Mouse (Mus musculus): ENCODE results near the gene Ano2.

Ano2 gene

DNA sequence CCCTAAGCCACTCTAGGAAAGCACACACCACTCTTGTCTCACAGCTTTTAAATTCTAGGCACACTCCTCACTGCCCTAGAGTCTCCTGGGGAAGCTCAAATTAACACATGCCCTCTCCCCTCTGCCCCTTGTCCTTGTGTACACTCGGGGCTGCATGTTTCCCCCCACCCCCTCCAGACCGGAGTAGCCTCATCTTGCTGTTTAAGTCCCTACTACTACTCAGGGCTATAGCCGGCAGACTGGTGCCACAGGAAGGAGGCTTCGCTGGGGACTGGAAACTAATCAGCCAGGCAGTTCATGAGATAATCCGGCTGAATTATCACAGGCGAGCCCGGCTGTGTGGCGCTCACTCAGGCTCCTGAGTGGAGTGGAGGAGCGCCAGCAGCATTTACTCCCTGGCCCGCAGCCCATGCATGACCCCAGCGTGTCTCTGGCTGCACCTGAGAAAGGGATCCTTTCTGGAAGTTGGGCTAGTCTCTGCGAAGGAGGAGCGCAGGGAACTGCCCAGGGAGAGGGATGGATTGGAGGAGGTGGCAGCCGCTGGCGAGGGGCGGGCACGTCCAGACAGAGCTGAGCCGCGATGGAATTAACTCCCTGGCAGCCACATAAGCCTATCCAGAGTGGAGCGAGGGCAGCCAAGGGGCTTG, at the start of gene Ano2:
Gene Ano2 (plus strand): TSS at position 363 of the 647 bp plus-strand sequence.
- no peak for DNase-seq (ENCODE audit: low spot score)

DNA sequence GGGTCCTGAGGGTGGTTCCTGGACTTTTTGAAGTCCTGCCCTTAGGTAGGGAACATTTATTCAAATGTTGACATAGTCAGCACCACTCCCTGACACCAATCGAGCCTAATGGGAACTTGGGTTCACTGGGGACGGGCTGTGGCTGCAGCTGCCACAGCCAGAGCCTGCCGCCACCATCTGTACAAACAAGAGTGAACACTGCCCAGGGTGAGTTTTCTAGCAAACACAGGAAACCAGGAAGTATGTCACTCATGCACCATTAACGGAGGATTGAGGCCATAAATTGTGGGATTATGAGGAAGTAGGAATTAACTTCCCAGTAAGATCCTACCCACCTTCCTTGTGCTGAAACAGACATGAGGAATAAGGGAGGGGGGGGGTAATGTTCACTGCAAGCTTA, 49.7 kb upstream of the Ano2 start:
- DNase-seq (ENCODE audit: low spot score), result no peak

GRCm38 (mm10) chr6:125641146-125641545, 49.1 kb upstream of the Ano2 start:
- DNase-seq (ENCODE audit: low spot score), result no peak

DNA sequence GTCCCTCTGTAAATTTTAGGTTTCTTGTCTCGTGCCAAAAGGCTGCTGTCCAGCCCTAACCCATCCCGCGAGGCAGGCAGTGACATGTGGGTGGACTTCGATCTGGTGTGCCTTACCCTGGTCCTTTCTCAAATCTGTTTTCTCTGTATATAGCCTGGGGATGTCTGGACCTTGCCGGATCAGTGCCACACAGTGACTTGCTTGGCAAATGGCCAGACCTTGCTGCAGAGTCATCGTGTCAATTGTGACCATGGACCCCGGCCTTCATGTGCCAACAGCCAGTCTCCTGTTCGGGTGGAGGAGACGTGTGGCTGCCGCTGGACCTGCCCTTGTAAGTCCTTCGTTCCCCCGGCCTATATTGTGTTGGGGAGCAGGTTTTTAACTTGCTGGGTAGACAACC, 41.3 kb upstream of the Ano2 start:
- no peak for DNase-seq (ENCODE audit: low spot score)

- DNase-seq (ENCODE audit: low spot score), result no peak
Measured at GRCm38 (mm10) chr6:125651335-125651734, 38.9 kb upstream of the Ano2 start.

DNA sequence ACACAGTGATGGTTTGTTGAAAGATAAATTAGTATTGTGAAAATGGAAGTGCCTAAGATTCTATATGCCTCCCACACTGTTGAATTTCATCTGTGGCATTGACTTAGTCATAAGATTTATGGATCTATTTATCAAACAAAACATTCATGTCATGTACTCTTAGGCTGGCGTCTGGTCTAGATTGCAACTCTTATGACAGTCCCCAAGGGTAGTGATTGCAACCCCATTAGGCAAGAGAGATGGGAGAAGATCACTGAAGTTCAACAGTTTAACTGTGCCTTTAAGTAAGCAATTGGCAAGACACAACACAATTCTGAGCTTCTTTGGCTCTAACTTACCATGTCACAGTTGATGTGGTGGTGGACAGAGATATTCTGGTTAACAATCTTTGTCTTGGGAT, 36.8 kb upstream of the Ano2 start:
- no peak for DNase-seq (ENCODE audit: low spot score)

GRCm38 (mm10) chr6:125656921-125657320, 33.3 kb upstream of the Ano2 start:
- DNase-seq (ENCODE audit: low spot score), result no peak

DNA sequence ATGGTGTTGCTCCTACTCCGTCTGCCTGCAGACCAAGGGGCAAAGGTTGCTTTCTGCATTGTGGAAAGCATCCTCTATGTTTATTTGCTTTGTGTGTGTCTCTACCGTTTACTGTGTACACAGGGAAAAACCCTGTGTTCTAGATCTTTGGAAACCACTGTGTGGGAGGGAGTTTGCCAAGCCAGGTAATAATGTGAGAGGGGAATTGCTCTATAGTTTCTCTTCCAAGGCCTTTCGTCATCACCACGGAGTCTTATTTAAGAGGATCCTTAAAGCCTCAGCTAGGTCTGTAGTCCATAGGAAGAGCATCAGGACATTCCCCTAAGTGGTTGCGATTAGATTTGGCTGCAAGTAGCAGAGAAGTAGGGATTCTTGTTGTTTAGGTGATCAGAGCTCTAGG, 32.3 kb upstream of the Ano2 start:
- no peak for DNase-seq (ENCODE audit: low spot score)

- DNase-seq (ENCODE audit: low spot score), result peak; percentile 74
Measured at GRCm38 (mm10) chr6:125661106-125661877, 28.9 kb upstream of the Ano2 start.

GRCm38 (mm10) chr6:125663906-125664305, 26.3 kb upstream of the Ano2 start:
- DNase-seq (ENCODE audit: low spot score), result no peak

DNA sequence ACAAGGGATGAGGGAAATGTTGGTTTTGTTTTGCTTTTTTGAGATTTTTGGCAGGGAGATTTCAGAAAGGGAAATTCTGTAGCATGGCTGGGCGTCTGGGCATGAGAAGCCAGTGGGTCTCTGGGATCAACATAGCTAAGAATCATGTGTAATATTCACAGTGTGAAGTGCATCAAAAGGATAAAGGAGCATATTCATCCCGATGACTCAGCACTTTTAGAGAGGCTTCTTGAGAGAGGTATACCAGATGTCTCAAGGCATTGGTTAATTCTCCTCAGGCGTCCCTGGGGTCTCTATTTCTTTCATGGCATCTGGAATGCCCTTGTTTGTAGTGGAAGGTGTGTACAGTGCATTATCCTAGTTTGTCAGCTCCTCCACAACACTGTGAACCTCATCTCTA, 18.4 kb upstream of the Ano2 start:
- DNase-seq (ENCODE audit: low spot score), result no peak

DNA sequence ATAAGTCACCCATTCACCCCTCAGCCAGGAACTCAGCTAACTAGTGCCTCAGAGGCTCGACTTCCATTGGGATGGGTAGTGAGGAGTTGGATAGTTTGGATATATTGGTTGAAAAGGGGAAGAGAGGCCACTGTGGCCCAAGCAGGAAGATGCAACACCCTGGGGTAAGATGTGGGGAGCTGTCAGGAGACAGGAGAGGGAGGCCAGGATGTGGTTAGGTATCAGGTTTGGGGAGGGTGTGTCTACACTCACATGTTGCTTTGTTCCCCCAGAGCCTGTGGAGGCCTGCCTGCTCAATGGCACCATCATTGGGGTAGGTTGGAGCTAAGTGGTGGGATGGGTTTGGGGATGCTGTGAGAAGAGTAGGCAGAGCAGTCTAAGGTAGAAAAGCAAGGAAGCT, 11.7 kb upstream of the Ano2 start:
- no peak for DNase-seq (ENCODE audit: low spot score)

DNA sequence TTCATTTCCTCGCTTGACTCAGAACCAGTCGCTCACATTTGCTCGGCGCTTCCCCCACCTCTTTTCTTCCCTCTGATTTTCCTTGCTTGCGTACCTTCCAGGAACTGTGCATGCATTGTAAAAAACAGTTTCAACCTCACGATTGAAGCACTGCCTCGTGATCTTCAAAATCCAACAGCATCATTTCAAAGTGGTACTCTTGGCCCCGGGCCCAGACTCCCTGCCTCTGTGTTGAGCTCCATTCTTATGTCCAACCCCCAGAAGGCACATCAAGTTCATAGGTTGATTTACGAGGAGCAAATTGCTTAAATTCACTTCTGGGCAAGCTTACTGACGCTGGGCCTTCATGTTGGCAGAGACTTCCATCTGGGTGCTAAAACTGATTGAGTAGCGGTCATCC, 9.6 kb upstream of the Ano2 start:
- no peak for DNase-seq (ENCODE audit: low spot score)

GRCm38 (mm10) chr6:125685420-125685819, 4.8 kb upstream of the Ano2 start:
- no peak for DNase-seq (ENCODE audit: low spot score)

DNA sequence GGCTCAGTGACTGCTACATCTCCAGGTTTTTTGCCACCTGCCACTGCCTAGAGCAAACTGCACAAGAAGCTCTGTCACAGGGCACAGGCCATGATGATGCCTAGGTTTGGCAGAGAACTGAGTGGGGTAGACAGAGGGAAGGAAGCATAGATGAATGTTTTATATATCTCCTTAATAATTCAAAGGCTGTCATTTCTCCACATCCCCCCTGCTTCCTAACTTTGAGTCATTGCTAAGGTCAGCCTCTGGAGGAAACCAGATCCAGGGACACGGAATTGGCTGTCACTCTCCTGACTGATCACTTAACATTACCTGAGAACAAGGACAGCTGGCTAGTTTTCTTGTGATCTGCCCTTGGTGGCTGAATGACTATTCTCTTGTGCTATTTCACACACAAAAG, 2.2 kb upstream of the Ano2 start:
- DNase-seq (ENCODE audit: low spot score), result no peak

- DNase-seq (ENCODE audit: low spot score), result no peak
Measured at GRCm38 (mm10) chr6:125701146-125701545, 10.9 kb downstream of the Ano2 start.

GRCm38 (mm10) chr6:125711261-125711660, 21.0 kb downstream of the Ano2 start:
- DNase-seq (ENCODE audit: low spot score), result no peak

DNA sequence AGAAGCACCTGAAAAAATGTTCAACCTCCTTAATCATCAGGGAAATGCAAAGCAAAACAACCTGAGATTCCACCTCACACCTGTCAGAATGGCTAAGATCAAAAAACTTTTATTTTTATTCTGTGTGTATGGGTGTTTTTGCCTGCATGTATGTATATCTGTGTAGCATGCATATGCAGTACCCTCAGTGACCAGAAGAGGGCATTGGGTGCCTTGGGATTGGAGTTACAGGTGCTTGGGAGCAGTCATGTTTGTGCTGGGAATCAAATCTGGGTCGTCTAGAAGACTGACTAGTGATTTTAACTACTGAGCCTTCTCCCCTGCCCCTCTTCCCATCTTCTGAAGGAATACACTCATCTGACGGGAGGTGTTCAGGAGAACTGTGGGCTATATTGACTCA, 36.2 kb downstream of the Ano2 start:
- no peak for DNase-seq (ENCODE audit: low spot score)

DNA sequence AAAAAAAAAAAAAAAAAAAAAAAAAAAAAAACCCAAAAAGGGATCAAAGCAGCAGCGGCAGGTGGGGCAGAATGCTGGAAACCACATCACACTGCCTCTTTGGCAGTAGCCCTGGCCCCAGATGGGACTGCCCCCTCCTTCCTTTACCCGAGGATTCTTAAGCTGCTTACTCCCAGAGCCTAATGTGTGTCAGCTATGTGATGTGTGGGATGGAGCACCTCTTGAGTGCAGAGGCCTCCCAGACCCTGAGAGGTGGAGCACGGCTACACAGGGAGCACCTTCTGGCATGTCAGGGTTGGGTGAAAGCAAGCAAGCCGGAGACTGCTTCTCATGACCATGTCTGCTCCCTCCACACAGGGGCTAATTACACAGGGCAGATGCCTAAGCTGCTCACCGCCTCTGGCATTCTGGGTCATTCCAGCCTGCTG, 37.3 kb downstream of the Ano2 start:
- DNase-seq (ENCODE audit: low spot score), result no peak

GRCm38 (mm10) chr6:125729471-125729870, 39.3 kb downstream of the Ano2 start:
- DNase-seq (ENCODE audit: low spot score), result no peak

DNA sequence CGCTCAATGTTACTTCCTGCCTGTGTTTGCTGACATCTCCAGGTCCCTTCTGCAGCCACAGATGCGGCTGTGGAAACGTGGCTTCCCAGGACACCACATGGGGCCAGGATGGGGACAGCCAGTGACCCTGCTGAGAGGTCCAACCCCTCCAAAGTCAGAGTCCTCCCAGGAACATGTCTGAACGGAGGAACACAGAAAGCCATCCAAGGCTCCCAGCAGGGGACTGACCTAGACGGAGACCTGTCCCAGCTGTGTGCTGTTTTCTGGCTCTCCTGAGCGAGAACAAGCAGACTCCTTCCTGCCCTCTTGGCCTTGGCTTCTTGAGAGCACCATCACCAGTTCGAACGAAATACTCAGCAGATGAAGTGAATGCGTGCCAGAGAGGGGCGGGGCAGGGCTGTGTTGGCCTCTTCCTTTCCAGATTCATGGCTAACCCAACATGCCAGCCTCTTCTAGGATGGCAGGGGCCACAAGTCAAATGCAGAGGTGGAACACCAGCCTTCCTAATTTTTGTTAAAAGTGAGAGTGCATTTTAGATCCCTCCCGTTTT, 39.8 kb downstream of the Ano2 start:
- DNase-seq (ENCODE audit: low spot score), result no peak

GRCm38 (mm10) chr6:125737511-125738285, 47.5 kb downstream of the Ano2 start:
- DNase-seq (ENCODE audit: low spot score), result no peak
